Mouse (Mus musculus) ES-Bruce4 (cell line): Measurements from ENCODE around the gene Ankrd23.

Experiments
- CTCF ChIP-seq: IDR thresholded peaks from one replicate; pipeline ENCODE4 v1.8.1; 2011; ENCODE audit warnings: low read depth, low read length
- EP300 ChIP-seq: IDR thresholded peaks from 2 replicates; pipeline ENCODE4 v1.6.1; 2011; ENCODE audit warnings: low read depth, low read length; ENCODE audit not compliant: insufficient read depth
- POLR2A ChIP-seq: IDR thresholded peaks from one replicate; pipeline ENCODE4 v1.8.1; 2011; ENCODE audit warnings: low read length; ENCODE audit not compliant: insufficient read depth

DNA sequence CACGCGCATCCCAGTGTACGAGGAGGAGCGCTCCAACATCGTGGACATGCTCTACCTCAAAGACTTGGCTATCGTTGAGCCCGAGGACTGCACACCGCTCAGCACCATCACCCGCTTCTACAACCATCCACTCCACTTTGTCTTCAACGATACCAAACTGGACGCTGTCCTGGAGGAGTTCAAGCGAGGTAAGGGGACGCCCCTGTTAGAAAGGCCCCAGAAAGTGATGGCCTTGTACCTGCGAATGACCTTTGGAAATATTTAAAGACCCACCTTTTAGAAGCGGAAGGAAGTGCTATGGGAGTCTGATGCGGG lies 23.8 kb downstream of the Ankrd23 start:
- TF ChIP-seq CTCF (no peak), POLR2A (no peak), EP300 (no peak)
